Mouse (Mus musculus) myocyte (in vitro differentiated cells): Measurements from ENCODE around the gene Bmp8b.

Experiments
- CEBPB ChIP-seq: IDR thresholded peaks from 2 replicates; pipeline ENCODE4 v1.6.1; 2011; ENCODE audit warnings: mild to moderate bottlenecking, moderate library complexity; ENCODE audit not compliant: poor library complexity, insufficient read depth, severe bottlenecking
- E2F4 ChIP-seq: IDR thresholded peaks from one replicate; pipeline ENCODE4 v1.6.1; 2011; ENCODE audit warnings: mild to moderate bottlenecking, control low read depth, moderate library complexity; ENCODE audit not compliant: insufficient read depth
- MAX ChIP-seq: IDR thresholded peaks from one replicate; pipeline ENCODE4 v1.6.1; 2011; ENCODE audit warnings: low read depth, mild to moderate bottlenecking, control low read depth
- MYOD1 ChIP-seq, 3 experiments: IDR thresholded peaks; one replicate each; pipeline ENCODE4 v1.6.1; 2011; ENCODE audit warnings: control low read depth in 2 of 3, low read depth in 2 of 3, mild to moderate bottlenecking in 2 of 3, moderate library complexity in 1 of 3; ENCODE audit not compliant: insufficient read length in 2 of 3, control insufficient read depth in 1 of 3
- MYOG ChIP-seq, 3 experiments: IDR thresholded peaks; one replicate each; pipeline ENCODE4 v1.6.1; 2011; ENCODE audit warnings: control low read depth in 2 of 3, low read depth in 2 of 3, mild to moderate bottlenecking in 2 of 3; ENCODE audit not compliant: insufficient read length in 2 of 3, control insufficient read depth in 1 of 3, insufficient read depth in 1 of 3
- POLR2A ChIP-seq: IDR thresholded peaks from one replicate; pipeline ENCODE4 v1.6.1; 2011; ENCODE audit warnings: low read depth, mild to moderate bottlenecking, control low read depth, moderate library complexity; ENCODE audit not compliant: insufficient read length
- POLR2AphosphoS2 ChIP-seq: IDR thresholded peaks from one replicate; pipeline ENCODE4 v1.6.1; 2011; ENCODE audit warnings: low read depth, control low read depth; ENCODE audit not compliant: insufficient read length
- REST ChIP-seq: IDR thresholded peaks from one replicate; pipeline ENCODE4 v1.6.1; 2011; ENCODE audit warnings: mild to moderate bottlenecking, control low read depth, moderate library complexity; ENCODE audit not compliant: insufficient read depth, insufficient read length
- SRF ChIP-seq: IDR thresholded peaks from one replicate; pipeline ENCODE4 v1.6.1; 2011; ENCODE audit warnings: low read depth; ENCODE audit not compliant: control insufficient read depth, insufficient read length
- TCF12 ChIP-seq: IDR thresholded peaks from one replicate; pipeline ENCODE4 v1.6.1; 2011; ENCODE audit warnings: mild to moderate bottlenecking, control low read depth; ENCODE audit not compliant: poor library complexity, insufficient read depth, severe bottlenecking
- TCF3 ChIP-seq: IDR thresholded peaks from one replicate; pipeline ENCODE4 v1.6.1; 2011; ENCODE audit warnings: low read depth, control low read depth; ENCODE audit not compliant: insufficient read length
- USF1 ChIP-seq: IDR thresholded peaks from one replicate; pipeline ENCODE4 v1.6.1; 2011; ENCODE audit warnings: low read depth, mild to moderate bottlenecking, control low read depth, moderate library complexity

DNA sequence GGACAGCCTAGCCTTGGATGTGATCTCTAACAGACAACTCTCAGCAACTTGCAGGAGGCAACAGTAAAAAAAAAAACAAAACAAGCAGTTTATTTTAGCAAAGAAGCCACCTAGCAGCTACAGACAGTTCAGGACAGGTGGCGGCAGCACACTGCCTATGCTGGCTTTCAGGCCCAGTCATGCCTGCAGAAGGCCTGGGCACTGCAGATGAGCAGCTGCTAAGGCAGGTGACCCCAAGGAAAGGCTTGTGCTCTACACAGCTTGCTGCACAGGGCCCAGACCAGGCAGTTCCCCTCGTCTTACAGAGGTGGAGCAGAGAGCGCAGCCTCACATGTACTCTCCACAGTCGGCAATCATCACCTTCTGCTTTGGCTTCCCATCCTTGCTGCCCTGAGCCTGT is 22.1 kb downstream of the Bmp8b start:
- TF ChIP-seq E2F4 (no peak), MYOG (IDR thresholded peaks at IDR 0.05; ENCODE audit: control insufficient read depth in 1 of 3, insufficient read depth in 1 of 3, insufficient read length in 2 of 3, low read depth in 2 of 3) (peak in 1 of 3 experiments; percentile 2), POLR2A (no peak), CEBPB (no peak), MAX (no peak), TCF3 (no peak), POLR2AphosphoS2 (no peak), USF1 (no peak), MYOD1 (IDR thresholded peaks at IDR 0.05; ENCODE audit: control insufficient read depth in 1 of 3, insufficient read length in 2 of 3, low read depth in 2 of 3) (no peak), TCF12 (no peak), REST (no peak), SRF (no peak)
